Mouse (Mus musculus) c-Kit-positive CD71-positive TER-119-negative erythroid progenitor cells, embryonic 14.5 days (primary cell): ENCODE measurements at regions not wholly inside any gene's neighbourhood (a gene's known extent, or its start where the extent isn't known, plus 50 kb on each side); places are given as distances from the start of the nearest gene placed in this dataset.

Experiments
- DNase-seq: peaks from one replicate; pipeline ENCODE4 v3.0.0-alpha.2; 2013; ENCODE audit warnings: low read depth

- no peak for DNase-seq
Measured at GRCm38 (mm10) chr9:50005757-50006576, 207.2 kb upstream of the Ncam1 start.

GRCm38 (mm10) chr9:50002695-50003094, 204.0 kb upstream of the Ncam1 start:
- no peak for DNase-seq

- no peak for DNase-seq
Measured at GRCm38 (mm10) chr9:50000497-50001404, 202.0 kb upstream of the Ncam1 start.

GRCm38 (mm10) chr9:49999970-50000369, 201.2 kb upstream of the Ncam1 start:
- no peak for DNase-seq

GRCm38 (mm10) chr9:49998101-49998500, 199.4 kb upstream of the Ncam1 start:
- DNase-seq = no peak

- DNase-seq = no peak
Measured at GRCm38 (mm10) chr9:49989464-49990271, 190.9 kb upstream of the Ncam1 start.

GRCm38 (mm10) chr9:49988064-49988463, 189.3 kb upstream of the Ncam1 start:
- DNase-seq = no peak

GRCm38 (mm10) chr9:49987481-49987880, 188.8 kb upstream of the Ncam1 start:
- DNase-seq = no peak

GRCm38 (mm10) chr9:49980344-49981207, 181.9 kb upstream of the Ncam1 start:
- DNase-seq = no peak

GRCm38 (mm10) chr9:49975938-49976671, 177.4 kb upstream of the Ncam1 start:
- no peak for DNase-seq

- DNase-seq = no peak
Measured at GRCm38 (mm10) chr9:49973974-49974495, 175.3 kb upstream of the Ncam1 start.

- DNase-seq = no peak
Measured at GRCm38 (mm10) chr9:49969429-49969828, 170.7 kb upstream of the Ncam1 start.

- no peak for DNase-seq
Measured at GRCm38 (mm10) chr9:49964666-49965065, 165.9 kb upstream of the Ncam1 start.

GRCm38 (mm10) chr9:49962561-49963071, 163.9 kb upstream of the Ncam1 start:
- DNase-seq = no peak

GRCm38 (mm10) chr9:49961965-49962364, 163.2 kb upstream of the Ncam1 start:
- DNase-seq = no peak

- DNase-seq = no peak
Measured at GRCm38 (mm10) chr9:49961329-49961728, 162.6 kb upstream of the Ncam1 start.

- no peak for DNase-seq
Measured at GRCm38 (mm10) chr9:49959987-49960386, 161.3 kb upstream of the Ncam1 start.

- no peak for DNase-seq
Measured at GRCm38 (mm10) chr9:49958890-49959289, 160.2 kb upstream of the Ncam1 start.

GRCm38 (mm10) chr9:49954601-49955000, 155.9 kb upstream of the Ncam1 start:
- DNase-seq = no peak

- DNase-seq = no peak
Measured at GRCm38 (mm10) chr9:49950321-49950720, 151.6 kb upstream of the Ncam1 start.
